Mouse (Mus musculus) left cerebral cortex, adult 18-20 months (tissue): ENCODE results near the gene Cep164. TPM values are rescaled to one million over a fixed set of nuclear protein-coding genes. Genes with fewer than 3 reads are reported as not detected.
"Not testable (repeated sequence)": the region's sequence is repeated elsewhere in the genome, so short reads cannot be mapped to it uniquely, and the experiment has no call there.

Experiments
- DNase-seq, 2 experiments: peaks; one replicate each; pipeline ENCODE4 v3.0.0; 2021 to 2022; ENCODE audit warnings: low spot score in 2 of 2, mixed read lengths in 1 of 2
- long read RNA-seq, 2 experiments: library from polyadenylated mRNA; stranded (forward); transcript quantifications; one replicate each; pipeline ENCODE4 v2.0.0; 2021
- total RNA-seq, 2 experiments: library from RNA; stranded (reverse); gene quantifications; 2 replicates each; pipeline ENCODE4 v1.2.3; 2021

The Cep164 gene
- total RNA-seq = 10 to 100 TPM; 12.1 to 13.4 TPM
- long read RNA-seq, experiment 1, partial matches to known transcripts = 9 of 10 reads
- long read RNA-seq, experiment 1, other reads (novel, unspliced or antisense) = 1 of 10 reads
- long read RNA-seq, experiment 2, partial matches to known transcripts = 4 of 5 reads
- long read RNA-seq, experiment 2, other reads (novel, unspliced or antisense) = 1 of 5 reads

DNA sequence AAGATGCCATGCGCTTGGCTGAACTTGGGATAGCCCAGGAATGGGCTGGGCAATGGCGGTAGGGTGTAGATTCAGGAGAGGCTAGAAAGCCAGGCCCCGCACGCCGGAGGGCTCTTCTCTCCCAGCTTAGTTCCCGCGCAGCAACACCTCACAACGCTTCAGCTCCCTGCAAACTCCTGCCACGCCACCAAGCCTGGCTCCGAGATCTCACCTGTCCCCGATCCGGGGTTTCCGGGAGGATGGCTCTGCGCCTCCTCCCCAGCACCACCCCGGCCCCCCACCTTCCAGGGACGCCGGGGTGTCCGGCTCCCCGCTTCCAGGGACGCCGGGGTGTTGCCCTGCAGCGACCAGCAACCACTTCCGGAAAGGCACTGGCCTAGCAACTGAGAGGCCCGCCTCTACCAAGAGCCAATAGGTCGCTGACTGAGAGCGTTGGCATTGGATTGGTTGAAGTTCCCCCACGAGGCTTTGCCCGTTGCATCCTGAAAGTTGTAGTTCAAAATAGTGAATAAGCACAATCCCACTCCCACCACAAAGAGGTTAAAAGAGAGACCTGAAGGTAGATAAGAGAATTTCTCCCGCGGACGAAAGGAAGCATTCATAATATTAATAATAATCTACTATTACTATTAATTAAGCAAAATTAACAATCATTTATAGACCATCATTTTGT is at the start of gene Cep164:
TSS of gene Cep164 (minus strand) at position 401 of the 673 bp plus-strand sequence.
- peak; percentile 80 to 87 for DNase-seq

DNA sequence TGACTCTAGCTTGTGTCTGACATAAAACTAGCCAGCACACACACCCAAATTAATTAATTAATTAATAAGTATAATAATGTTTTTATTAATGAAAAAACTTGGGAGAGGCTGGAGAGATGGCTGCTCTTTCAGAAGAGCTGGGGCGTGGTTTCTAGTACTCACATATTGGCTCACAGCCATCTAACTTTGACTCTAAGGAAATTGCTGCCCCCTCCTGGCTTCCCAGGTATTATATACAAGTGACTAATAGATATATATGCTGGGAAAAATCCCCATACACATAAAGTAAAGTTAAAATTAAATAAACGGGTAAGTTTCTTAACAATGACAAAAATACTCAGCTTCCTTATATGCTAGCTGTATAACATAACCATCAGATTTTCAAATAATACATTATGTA is 49.4 kb upstream of the Cep164 start:
- DNase-seq = no peak

DNA sequence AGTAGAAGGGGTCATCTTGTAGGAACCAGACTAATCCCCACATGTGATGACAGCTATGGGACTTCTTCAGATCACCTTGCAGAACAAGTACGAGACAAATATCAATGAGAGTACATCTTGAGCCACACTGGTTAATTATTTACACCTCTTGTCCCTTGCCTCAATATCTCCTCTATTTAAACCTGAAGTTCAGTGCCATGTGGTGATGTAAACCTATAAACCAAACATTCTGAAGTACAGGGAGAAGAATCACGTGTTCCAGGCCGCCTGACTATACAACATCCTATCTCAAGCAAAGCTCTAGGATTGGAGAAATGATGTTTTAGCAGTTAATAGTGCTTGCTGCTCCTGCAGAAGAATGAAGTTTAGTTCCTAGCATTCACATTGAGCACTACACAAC is 41.8 kb upstream of the Cep164 start:
- DNase-seq = no peak

DNA sequence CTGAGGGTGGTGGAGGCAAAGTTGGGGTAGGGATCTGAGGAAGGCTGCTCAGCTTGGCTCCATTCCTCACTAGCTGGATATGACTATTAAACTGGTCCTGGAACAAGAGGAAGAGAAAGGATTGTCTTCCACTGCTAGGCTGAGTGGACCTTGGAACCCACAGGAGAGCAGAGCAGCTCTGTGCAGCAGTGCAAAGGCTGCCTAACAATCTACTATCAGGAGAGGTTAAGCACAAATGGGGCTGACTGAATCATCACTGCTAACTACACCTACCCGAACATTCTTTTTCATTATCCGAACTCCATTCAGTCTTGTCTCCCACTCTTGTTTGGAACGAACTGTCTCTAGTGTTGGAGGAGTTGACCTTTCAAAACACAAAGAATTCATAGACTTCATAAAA is 40.7 kb upstream of the Cep164 start:
- DNase-seq = no peak

DNA sequence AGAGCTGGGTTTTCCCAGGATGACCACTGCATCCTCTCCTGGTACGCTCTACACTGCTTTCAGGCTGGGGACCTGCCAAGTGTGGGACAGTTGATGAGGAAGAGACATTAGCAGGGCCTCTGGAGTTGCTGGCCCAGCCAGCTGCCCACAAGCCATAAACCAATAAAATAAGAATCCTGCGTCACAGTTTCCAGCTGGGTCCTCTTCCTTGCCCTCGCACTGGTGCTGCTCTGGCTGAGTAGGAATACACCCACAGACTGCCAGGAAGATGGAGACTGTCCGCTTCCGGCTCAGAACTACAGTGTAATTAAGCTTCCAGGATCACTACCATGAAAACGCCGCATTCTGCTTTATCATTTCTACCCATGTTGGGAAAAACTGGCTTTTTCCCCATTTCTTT is 33.3 kb upstream of the Cep164 start:
- DNase-seq = peak; percentile 36 to 38

DNA sequence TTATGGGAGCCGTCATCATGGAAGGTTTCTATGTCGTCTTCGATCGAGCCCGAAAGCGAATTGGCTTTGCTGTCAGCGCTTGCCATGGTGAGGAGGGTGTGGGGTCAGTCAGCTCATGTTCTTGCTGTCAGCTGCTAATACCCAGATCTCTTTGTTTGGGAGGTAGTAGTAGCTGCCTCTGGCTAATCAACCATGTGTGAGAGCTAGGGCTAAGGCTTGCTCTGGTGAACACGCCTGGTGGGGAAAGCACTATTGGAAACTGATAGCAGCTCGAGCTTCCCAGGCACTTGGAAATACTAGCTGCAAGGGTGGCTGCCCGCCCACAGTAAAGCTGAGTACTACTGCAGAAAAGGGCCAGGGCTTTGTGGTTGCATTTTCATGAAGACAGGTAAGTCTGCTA is 30.9 kb upstream of the Cep164 start:
- no peak for DNase-seq

DNA sequence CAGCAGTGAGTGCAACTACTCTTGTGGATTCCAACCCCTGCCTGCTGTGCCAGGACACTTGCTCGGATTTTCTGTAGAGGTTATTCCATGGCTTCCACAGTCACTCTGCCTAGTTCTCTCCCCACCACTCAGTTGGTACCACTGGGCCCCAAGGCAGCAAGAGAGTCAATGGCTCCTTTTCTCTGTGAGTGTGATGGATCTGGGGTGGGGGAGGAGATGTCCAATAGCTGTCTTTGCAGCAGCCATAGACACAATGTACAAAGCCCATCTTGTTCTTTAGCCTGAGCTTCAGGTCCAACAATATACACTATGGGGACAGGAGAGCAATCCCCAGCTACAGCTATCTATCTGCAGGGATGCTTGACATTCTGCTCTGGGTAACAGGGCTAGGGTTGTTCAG is 25.6 kb upstream of the Cep164 start:
- DNase-seq = no peak

DNA sequence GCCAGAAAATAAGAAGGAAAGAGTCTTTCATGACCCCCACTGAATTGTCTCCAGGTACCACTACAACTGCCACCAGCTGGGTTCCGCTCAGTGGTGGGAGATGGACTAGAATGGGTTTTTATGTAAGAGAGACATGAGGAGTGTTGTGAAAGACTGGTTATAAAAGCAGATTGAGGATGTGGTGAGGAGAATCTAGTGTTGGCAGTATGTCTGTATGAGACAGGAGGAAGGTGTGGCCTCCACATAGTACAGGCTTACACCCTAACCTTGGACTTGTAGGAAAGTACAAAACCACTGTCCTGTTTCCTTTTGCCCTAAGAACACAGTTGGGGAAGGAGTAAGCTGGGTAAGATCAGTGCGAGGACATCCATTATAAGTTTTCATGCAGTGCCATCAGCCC is 25.2 kb upstream of the Cep164 start:
- DNase-seq = no peak

DNA sequence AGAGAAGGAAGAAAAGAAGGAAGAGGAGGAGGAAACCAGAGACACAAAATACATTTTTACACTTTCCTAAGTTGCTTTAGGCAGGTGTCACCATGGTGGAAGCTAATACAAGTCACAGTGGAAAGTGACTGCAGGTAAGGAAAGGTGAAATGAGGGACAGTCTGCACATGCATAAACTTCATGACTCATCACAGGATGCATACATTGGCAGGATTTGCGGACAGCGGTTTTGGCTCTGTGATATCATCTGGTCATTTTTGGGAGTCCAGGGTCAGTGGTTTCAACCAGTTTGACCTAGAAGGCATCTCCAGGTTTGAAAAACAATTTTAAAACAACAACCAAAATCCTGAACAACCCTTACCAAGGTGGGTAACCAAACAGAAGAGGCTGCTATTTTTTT is 23.3 kb upstream of the Cep164 start:
- DNase-seq = no peak

DNA sequence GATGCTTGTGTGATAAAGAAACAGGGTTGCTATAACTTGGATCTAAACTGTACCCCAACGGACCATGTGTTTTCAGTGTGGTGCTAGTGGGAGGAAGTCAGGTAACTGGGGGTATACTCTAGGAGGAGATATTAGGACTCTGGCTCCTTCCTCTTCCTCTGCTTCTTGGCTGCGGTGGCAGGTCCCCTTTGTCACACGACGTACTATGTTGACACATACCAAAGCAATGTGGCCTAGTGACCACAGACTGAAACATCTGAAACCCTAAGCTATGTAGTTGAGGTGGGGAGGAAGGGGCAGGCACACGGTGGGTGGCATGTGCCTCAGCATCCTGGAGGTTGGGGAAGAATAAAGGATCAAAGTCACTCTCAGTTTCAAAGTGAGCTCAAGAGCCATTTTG is 22.8 kb upstream of the Cep164 start:
- no peak for DNase-seq

DNA sequence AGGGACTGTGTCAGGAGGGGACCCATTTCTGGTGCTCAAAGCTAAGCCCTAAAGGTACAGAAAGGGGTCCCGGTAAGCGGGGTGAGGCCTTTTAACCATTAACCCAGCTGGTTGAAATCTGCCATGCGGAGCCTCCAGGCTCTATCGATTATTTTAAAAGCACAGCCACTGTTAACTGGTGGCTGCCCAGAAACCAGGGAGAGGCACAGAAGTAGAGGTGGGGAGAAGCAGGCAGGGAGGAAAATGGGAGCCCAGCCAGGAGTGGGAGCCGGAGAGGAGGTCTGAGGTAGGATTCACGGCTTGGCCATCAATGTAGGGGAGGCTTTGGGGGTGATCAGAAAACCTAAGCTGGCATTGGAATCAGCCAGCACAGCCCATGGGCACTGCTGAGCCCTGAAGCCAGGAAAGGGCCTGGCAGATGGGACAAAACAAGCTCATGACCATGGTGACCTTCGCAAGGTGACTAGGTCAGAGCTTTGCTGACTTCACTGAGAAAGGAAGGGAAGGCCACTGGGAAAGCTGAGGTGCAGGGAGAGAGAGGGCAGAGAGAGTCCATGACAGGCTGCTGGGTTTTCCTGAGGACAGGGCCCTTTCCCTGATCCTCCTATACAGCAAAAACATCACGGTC is 22.2 kb upstream of the Cep164 start:
- DNase-seq = no peak

DNA sequence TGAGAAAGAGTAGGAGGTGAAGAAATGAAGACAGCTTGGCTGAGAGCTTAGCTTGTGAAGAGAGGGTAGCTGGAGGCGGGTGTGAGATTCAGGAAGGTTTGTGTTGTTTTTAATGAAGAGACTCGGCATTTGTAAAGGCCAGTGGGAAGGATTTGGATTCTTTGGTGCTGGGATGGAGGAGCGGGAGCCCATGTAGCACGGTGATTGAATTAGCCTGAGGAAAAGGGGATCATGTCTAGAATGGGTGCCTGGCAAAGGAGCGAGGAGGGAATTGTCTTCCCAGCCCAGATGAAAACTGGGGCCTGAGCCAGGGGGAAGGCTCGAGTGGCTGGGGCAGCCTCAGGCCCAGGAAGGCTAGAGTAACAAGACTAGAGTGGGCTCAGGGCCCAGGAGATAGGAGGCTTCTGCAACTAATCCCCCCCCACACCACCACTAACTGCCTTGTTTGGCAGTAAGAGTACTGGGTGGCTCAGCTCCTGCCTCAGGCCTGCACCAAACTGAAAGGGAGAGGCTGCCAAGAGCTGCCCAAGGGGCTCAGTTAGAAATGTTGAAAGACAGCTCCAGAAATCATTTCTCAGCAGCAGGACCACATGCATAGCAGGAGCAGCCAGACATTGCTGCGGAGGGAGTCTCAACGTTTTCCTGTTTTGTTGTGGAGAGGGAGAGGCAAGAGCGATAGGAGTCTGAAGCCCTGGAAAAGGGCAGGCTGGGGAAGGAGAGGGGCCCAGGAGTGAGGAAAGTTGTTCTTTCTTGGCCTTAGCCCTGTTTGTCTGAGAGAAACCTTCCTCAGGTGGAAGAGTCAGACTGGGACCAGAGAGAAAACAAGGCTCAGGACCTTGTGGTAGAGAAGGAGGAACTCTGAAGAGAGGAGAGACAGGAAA is 21.3 kb upstream of the Cep164 start:
- DNase-seq = peak; percentile 64 to 72

DNA sequence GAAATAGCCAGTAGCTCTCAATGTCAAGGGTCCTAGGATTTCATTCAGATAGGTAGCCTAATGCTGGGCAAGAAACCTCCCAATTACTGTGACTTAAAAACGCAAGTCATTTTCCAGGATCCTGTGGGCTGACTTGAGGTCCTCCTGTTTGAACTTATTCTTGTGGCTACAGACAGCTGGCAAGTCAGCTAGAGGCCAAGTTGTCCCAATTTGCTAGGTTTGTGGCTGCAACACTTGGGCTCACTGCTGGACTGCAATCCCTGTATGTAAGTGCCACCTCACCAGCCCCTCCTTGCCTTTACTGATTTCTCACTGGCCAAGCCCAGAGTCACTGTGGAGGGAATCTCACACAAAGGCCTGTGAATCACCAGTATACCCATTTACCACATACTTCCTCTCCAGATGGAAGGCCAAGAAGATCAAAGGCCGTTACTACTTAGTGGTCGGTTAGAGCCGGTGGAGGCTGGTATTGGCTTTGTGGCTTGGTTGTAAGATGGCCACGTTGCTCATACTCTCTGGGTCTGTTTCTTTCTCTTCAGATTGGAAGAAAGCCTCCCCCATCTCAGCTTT is 18.5 kb upstream of the Cep164 start:
- DNase-seq = no peak

DNA sequence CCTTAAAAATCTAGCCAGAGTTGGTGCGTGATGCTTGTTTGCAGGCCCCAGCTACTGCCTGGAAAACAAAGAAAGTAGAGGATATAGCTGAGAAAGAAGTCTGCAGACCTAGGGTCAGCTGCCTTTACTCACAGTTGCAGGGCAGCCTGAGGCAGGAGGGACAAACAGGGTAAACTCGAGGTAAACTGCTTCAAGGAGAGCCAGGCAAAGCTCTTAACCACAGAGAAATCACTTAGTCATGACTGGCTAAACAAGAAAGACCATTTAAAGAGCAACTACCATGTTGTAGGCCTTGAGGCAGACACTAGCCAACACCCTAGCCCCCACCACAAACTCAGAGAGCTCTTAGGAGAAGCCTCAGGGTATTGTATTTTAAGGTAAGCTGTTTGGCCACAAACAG is 17.7 kb upstream of the Cep164 start:
- DNase-seq = not testable (repeated sequence)

DNA sequence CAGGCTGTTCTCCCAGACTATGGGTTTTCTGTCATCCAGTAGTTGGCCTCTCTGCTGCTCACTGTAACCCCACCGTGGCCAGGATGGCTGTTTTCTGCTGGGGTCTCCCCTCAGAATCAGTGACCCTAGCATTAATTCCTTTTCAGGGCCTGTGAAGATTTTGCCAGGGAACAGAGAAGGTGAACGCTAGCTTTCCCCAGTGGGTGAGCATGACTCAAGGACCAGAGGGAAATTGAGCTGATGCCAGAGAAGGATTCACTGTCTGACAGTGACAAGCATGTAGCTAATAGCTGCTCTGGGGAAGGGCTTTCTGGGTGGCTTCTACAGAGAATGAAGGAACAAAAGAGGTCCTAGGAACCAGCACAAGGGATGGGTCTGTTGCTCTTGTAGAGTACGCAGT is 17.1 kb upstream of the Cep164 start:
- no peak for DNase-seq

DNA sequence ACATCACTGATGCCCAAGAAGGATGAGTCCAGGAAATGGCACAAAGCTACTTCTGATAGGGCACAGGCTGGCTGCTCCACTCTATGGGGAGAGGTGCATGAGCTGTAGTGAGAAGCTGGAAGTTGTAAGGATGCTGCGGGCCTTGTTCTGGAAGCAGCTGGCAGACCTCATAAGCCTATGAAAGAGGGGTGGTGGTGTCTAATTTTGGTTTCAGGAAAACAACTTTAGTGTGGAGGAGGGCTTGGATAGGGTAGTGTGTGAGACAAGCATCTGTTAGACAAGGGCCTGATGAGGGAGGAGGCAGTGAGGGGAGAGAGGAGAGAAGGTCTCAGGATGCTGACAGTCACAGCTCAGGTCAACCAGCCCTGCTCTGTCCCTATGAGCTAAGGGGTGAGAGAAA is 15.3 kb upstream of the Cep164 start:
- no peak for DNase-seq

DNA sequence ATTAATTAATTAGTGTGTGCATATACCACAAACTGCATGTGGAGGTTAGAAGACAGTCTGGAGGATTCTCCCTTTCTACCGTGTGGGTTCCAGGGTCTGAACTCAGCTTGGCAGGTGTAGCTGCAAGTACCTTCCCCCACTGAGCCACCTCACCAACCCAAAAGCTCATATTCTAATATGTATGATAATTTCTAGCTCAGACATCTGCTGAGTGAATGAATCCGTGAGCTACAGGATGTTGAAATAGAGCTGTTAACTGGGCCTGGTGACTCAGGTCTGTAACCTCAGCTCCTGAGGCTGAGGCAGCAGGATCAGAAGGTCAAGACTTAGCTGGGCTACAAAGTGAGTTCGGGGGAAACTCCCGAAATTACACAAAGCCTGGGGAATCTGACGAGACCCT is 14.5 kb upstream of the Cep164 start:
- DNase-seq = no peak

DNA sequence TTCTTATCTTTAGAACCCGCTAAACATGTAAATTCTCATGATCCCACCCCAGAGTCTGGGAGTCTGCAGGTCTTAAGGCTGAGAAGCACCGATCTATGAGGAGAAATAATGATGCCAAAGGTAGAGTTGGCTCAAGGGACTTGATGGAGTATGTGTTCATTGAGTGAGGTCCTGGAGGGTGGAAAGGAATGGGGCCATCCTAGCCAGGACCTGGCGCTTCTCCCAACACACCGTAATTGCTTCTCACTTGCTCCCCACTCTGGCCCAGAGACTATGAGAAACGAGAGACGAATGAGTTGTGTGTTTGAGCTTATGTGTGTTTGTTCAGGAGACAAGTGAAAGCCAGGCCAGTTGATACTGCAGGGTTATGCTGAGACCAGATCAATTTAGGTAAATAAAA is 13.0 kb upstream of the Cep164 start:
- DNase-seq = no peak

DNA sequence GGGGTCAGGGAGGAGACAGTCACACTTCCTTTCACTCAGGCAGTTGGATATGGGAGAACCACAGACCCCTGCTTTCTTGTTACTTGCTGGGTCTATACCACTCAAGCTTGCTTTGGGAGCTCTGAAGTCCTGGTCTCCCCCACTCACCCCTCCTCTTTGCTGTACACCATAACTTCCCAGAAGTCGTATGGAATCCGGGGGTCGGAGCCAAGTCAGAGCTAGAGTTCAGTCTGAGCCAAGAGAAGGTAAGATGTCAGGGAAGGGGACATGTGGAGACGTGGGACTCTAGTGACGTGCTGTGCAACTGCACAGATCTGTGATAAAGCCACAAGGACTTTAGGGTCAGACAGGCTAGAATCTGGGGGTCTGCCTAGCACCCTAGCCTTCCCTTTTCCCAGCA is 11.8 kb upstream of the Cep164 start:
- no peak for DNase-seq

DNA sequence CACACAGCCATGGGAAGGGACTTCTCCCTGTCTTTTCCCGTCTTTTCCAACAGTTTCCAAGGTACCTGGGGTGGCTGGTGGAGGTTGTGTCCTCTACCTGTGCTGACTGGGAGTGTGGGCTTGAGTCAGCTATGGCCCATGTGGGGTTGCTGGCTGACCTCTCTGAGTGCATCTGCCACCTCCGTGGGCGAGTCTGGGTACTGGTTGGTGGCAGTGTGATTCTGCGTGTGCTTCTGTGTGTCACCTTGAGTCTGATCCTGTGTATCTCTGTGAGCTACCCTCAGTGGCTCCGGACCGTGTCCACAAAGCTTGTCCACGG is 11.4 kb upstream of the Cep164 start:
- no peak for DNase-seq

DNA sequence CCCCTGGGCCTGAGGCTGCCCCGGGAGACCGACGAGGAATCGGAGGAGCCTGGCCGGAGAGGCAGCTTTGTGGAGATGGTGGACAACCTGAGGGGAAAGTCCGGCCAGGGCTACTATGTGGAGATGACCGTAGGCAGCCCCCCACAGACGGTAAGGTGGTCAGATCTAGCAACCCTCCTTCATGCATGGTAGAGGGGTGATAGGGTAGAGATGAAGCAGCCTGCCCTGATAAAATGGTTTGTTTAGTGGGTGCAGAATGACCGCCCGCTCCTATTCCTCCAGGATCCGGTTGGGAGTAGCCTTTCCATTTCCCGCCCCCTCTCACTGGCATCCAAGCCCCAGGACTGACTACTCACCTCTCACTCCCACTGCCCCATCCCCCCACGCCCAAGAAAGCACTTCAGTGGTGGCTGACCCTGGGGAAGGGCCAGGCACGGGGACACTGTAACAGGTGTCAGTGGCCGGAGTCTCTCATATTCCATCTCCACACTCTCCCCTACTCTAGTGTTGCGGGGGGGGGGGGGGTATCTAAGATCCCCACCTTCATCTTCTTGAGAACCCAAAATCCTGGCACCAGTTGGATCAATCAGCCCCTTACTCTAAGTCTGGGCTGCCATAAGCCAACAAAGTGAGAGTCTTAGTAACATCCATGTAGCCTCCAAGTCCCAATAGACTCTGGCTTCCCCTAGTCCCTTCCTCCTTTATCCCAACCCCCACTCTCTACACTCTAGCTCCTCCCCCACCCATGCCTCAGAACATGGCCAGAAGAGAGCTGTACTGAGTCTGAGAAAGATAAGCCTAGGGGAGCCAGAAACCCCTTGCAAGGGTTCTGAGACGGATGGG is 10.9 kb upstream of the Cep164 start:
- peak in 1 of 2 experiments; percentile 18 for DNase-seq
